Mouse (Mus musculus) olfactory bulb, adult 2 months (tissue): ENCODE results near the gene Ahcyl2.

Source experiments
- CTCF ChIP-seq: fragments of 200-500 bp; IDR thresholded peaks from 2 replicates; pipeline ENCODE4 v1.5.1; 2012; ENCODE audit warnings: low read depth, mild to moderate bottlenecking, low read length, moderate library complexity; ENCODE audit not compliant: insufficient read depth
- POLR2A ChIP-seq: fragments of 200-500 bp; IDR thresholded peaks from 2 replicates; pipeline ENCODE4 v1.6.1; 2012; ENCODE audit warnings: mild to moderate bottlenecking, low read depth, low read length, moderate library complexity; ENCODE audit not compliant: insufficient read depth

- TF ChIP-seq POLR2A: no peak
- no peak for TF ChIP-seq CTCF
Measured at GRCm38 (mm10) chr6:29805381-29805780, 37.6 kb downstream of the Ahcyl2 start.
